Mouse (Mus musculus): ENCODE data around the gene Gm7903. TPM values are rescaled to one million over a fixed set of nuclear protein-coding genes. Genes with fewer than 3 reads are reported as not detected.

Gene Gm7903
- polyA plus RNA-seq (2017; shearing (Covaris generic)), result not detected

GRCm38 (mm10) chrX:135433535-135433934 is at the start of gene Gm7903:
Gene Gm7903 (plus strand): TSS chrX:135433835.

Other genes starting within 250 kb of the Gm7903 start
- not detected for gene Tceal6, start 223.1 kb upstream of the Gm7903 start, polyA plus RNA-seq (2017; shearing (Covaris generic))
- gene Pramel3, start 131.5 kb upstream of the Gm7903 start, polyA plus RNA-seq (2017; shearing (Covaris generic)), result 0.16 TPM
- gene Gm5128, start 60.6 kb upstream of the Gm7903 start, polyA plus RNA-seq (2017; shearing (Covaris generic)), result not detected
- not detected for gene AV320801, start 60.8 kb downstream of the Gm7903 start, polyA plus RNA-seq (2017; shearing (Covaris generic))
- gene Nxf7, start 164.9 kb downstream of the Gm7903 start, polyA plus RNA-seq (2017; shearing (Covaris generic)), result 0.35 TPM
- gene Prame, start 193.9 kb downstream of the Gm7903 start, polyA plus RNA-seq (2017; shearing (Covaris generic)), result not detected